Mouse (Mus musculus): Measurements from ENCODE around the gene Bmpr1b. TPM values are rescaled to one million over a fixed set of nuclear protein-coding genes. Genes with fewer than 3 reads are reported as not detected.

Gene Bmpr1b
- polyA plus RNA-seq, 1 experiment from 2014 or later, result 4.0 TPM

GRCm38 (mm10) chr3:141818615-141819312, 350.5 kb downstream of the Bmpr1b start:
- H3K36me3 ChIP-seq (ENCODE audit: control insufficient read depth, insufficient read depth, low read length), result no peaks in the 10 kb centered on the region
- no peaks in the 10 kb centered on the region for H3K4me1 ChIP-seq (replicated peaks; ENCODE audit: control insufficient read depth, insufficient read depth, low read length)
- no peak overlapping the region for H3K9ac ChIP-seq (ENCODE audit: low read length)
- ATAC-seq (ENCODE audit: low read depth), result no peak
- no peaks in the 10 kb centered on the region for H3K27me3 ChIP-seq (ENCODE audit: control insufficient read depth, insufficient read depth, low read depth, low read length)
- H3K4me2 ChIP-seq (ENCODE audit: low read depth, low read length), result no peak overlapping the region
- WGBS, result 42% methylated on average over 3 of the region's 3 CpGs
- H3K4me3 ChIP-seq (ENCODE audit: low read length), result no peak overlapping the region
- H3K9me3 ChIP-seq (ENCODE audit: control insufficient read depth, low read length), result no peaks in the 10 kb centered on the region
- H3K27ac ChIP-seq (ENCODE audit: low read length), result no peak overlapping the region

- no peak overlapping the region for H3K9ac ChIP-seq (ENCODE audit: low read length)
- no peak for ATAC-seq (ENCODE audit: low read depth)
- H3K4me1 ChIP-seq (replicated peaks; ENCODE audit: control insufficient read depth, insufficient read depth, low read length), result no peaks in the 10 kb centered on the region
- 71% methylated on average over 1 of the region's 1 CpGs for WGBS
- no peaks in the 10 kb centered on the region for H3K27me3 ChIP-seq (ENCODE audit: control insufficient read depth, insufficient read depth, low read depth, low read length)
- no peak overlapping the region for H3K4me3 ChIP-seq (ENCODE audit: low read length)
- H3K9me3 ChIP-seq (ENCODE audit: control insufficient read depth, low read length), result no peaks in the 10 kb centered on the region
- H3K27ac ChIP-seq (ENCODE audit: low read length), result no peak overlapping the region
- H3K36me3 ChIP-seq (ENCODE audit: control insufficient read depth, insufficient read depth, low read length), result no peaks in the 10 kb centered on the region
- no peak overlapping the region for H3K4me2 ChIP-seq (ENCODE audit: low read depth, low read length)
These were observed 354.4 kb downstream of the Bmpr1b start for GRCm38 (mm10) chr3:141814776-141815175.

GRCm38 (mm10) chr3:141811348-141811747, 357.9 kb downstream of the Bmpr1b start:
- Histone ChIP-seq H3K4me1 (replicated peaks; ENCODE audit: control insufficient read depth, insufficient read depth, low read length) (no peaks in the 10 kb centered on the region), H3K9me3 (ENCODE audit: control insufficient read depth, low read length) (no peaks in the 10 kb centered on the region), H3K4me3 (ENCODE audit: low read length) (no peak overlapping the region), H3K27ac (ENCODE audit: low read length) (no peak overlapping the region), H3K9ac (ENCODE audit: low read length) (no peak overlapping the region), H3K36me3 (ENCODE audit: control insufficient read depth, insufficient read depth, low read length) (no peaks in the 10 kb centered on the region), H3K27me3 (ENCODE audit: control insufficient read depth, insufficient read depth, low read depth, low read length) (no peaks in the 10 kb centered on the region), H3K4me2 (ENCODE audit: low read depth, low read length) (no peak overlapping the region)
- WGBS, result 20% methylated on average over 2 of the region's 2 CpGs
- ATAC-seq (ENCODE audit: low read depth), result peak; percentile 49; the same call in 1 of the 2 replicates

- no peak overlapping the region for H3K4me3 ChIP-seq (ENCODE audit: low read length)
- no peak for ATAC-seq (ENCODE audit: low read depth)
- 57% methylated on average over 7 of the region's 7 CpGs for WGBS
These were observed 358.3 kb downstream of the Bmpr1b start for GRCm38 (mm10) chr3:141810944-141811343.

GRCm38 (mm10) chr3:141809581-141809980, 359.6 kb downstream of the Bmpr1b start:
- WGBS, result 65% methylated on average over 3 of the region's 3 CpGs
- H3K27ac ChIP-seq (ENCODE audit: low read length), result no peak overlapping the region
- ATAC-seq (ENCODE audit: low read depth), result no peak
- H3K4me1 ChIP-seq (replicated peaks; ENCODE audit: control insufficient read depth, insufficient read depth, low read length), result no peaks in the 10 kb centered on the region
- H3K4me2 ChIP-seq (ENCODE audit: low read depth, low read length), result no peak overlapping the region
- H3K36me3 ChIP-seq (ENCODE audit: control insufficient read depth, insufficient read depth, low read length), result no peaks in the 10 kb centered on the region
- H3K27me3 ChIP-seq (ENCODE audit: control insufficient read depth, insufficient read depth, low read depth, low read length), result no peaks in the 10 kb centered on the region
- H3K4me3 ChIP-seq (ENCODE audit: low read length), result no peak overlapping the region
- no peaks in the 10 kb centered on the region for H3K9me3 ChIP-seq (ENCODE audit: control insufficient read depth, low read length)
- H3K9ac ChIP-seq (ENCODE audit: low read length), result no peak overlapping the region

More at GRCm38 (mm10) chr3:141810944-141811343, 358.3 kb downstream of the Bmpr1b start:
- H3K9ac ChIP-seq (ENCODE audit: low read length), result no peak overlapping the region
- H3K4me2 ChIP-seq (ENCODE audit: low read depth, low read length), result no peak overlapping the region
- H3K36me3 ChIP-seq (ENCODE audit: control insufficient read depth, insufficient read depth, low read length), result no peaks in the 10 kb centered on the region
- no peaks in the 10 kb centered on the region for H3K27me3 ChIP-seq (ENCODE audit: control insufficient read depth, insufficient read depth, low read depth, low read length)
- no peak overlapping the region for H3K27ac ChIP-seq (ENCODE audit: low read length)
- no peaks in the 10 kb centered on the region for H3K9me3 ChIP-seq (ENCODE audit: control insufficient read depth, low read length)
- no peaks in the 10 kb centered on the region for H3K4me1 ChIP-seq (replicated peaks; ENCODE audit: control insufficient read depth, insufficient read depth, low read length)

- Histone ChIP-seq H3K9me3 (ENCODE audit: control insufficient read depth, low read length) (no peaks in the 10 kb centered on the region), H3K27me3 (ENCODE audit: control insufficient read depth, insufficient read depth, low read depth, low read length) (no peaks in the 10 kb centered on the region), H3K4me3 (ENCODE audit: low read length) (no peak overlapping the region), H3K9ac (ENCODE audit: low read length) (no peak overlapping the region), H3K4me1 (replicated peaks; ENCODE audit: control insufficient read depth, insufficient read depth, low read length) (peaks cover 5% of the 10 kb centered on the region; the same call in 1 of the 2 replicates), H3K36me3 (ENCODE audit: control insufficient read depth, insufficient read depth, low read length) (no peaks in the 10 kb centered on the region), H3K27ac (ENCODE audit: low read length) (no peak overlapping the region), H3K4me2 (ENCODE audit: low read depth, low read length) (no peak overlapping the region)
- 0 out of 2 replicates have a peak, but pooled peaks have one; percentile 34 for ATAC-seq (ENCODE audit: low read depth)
- 57% methylated on average over 5 of the region's 5 CpGs for WGBS
These were observed 365.1 kb downstream of the Bmpr1b start for GRCm38 (mm10) chr3:141804133-141804532.

- ATAC-seq (ENCODE audit: low read depth), result peak; percentile 95
These were observed 371.4 kb downstream of the Bmpr1b start for GRCm38 (mm10) chr3:141797789-141798188.

GRCm38 (mm10) chr3:141797372-141797771, 371.9 kb downstream of the Bmpr1b start:
- ATAC-seq (ENCODE audit: low read depth), result peak; percentile 75
- Histone ChIP-seq H3K9ac (ENCODE audit: low read length) (no peak overlapping the region), H3K27me3 (ENCODE audit: control insufficient read depth, insufficient read depth, low read depth, low read length) (no peaks in the 10 kb centered on the region), H3K4me2 (ENCODE audit: low read depth, low read length) (no peak overlapping the region), H3K36me3 (ENCODE audit: control insufficient read depth, insufficient read depth, low read length) (no peaks in the 10 kb centered on the region), H3K4me3 (ENCODE audit: low read length) (no peak overlapping the region), H3K9me3 (ENCODE audit: control insufficient read depth, low read length) (no peaks in the 10 kb centered on the region), H3K4me1 (replicated peaks; ENCODE audit: control insufficient read depth, insufficient read depth, low read length) (peaks cover 3% of the 10 kb centered on the region; the same call in 1 of the 2 replicates), H3K27ac (ENCODE audit: low read length) (no peak overlapping the region)

More at GRCm38 (mm10) chr3:141797789-141798188, 371.4 kb downstream of the Bmpr1b start:
- H3K9ac ChIP-seq (ENCODE audit: low read length), result no peak overlapping the region
- no peak overlapping the region for H3K4me3 ChIP-seq (ENCODE audit: low read length)
- WGBS, result 28% methylated on average over 1 of the region's 1 CpGs
- H3K4me2 ChIP-seq (ENCODE audit: low read depth, low read length), result no peak overlapping the region
- H3K36me3 ChIP-seq (ENCODE audit: control insufficient read depth, insufficient read depth, low read length), result no peaks in the 10 kb centered on the region
- H3K9me3 ChIP-seq (ENCODE audit: control insufficient read depth, low read length), result no peaks in the 10 kb centered on the region
- no peaks in the 10 kb centered on the region for H3K27me3 ChIP-seq (ENCODE audit: control insufficient read depth, insufficient read depth, low read depth, low read length)
- H3K4me1 ChIP-seq (replicated peaks; ENCODE audit: control insufficient read depth, insufficient read depth, low read length), result peaks cover 3% of the 10 kb centered on the region; the same call in 1 of the 2 replicates
- no peak overlapping the region for H3K27ac ChIP-seq (ENCODE audit: low read length)

- H3K4me1 ChIP-seq (replicated peaks; ENCODE audit: control insufficient read depth, insufficient read depth, low read length), result peaks cover 3% of the 10 kb centered on the region; the same call in 1 of the 2 replicates
- H3K36me3 ChIP-seq (ENCODE audit: control insufficient read depth, insufficient read depth, low read length), result no peaks in the 10 kb centered on the region
- H3K4me2 ChIP-seq (ENCODE audit: low read depth, low read length), result no peak overlapping the region
- H3K4me3 ChIP-seq (ENCODE audit: low read length), result no peak overlapping the region
- H3K9me3 ChIP-seq (ENCODE audit: control insufficient read depth, low read length), result no peaks in the 10 kb centered on the region
- WGBS, result 61% methylated on average over 3 of the region's 3 CpGs
- no peak overlapping the region for H3K27ac ChIP-seq (ENCODE audit: low read length)
- no peak overlapping the region for H3K9ac ChIP-seq (ENCODE audit: low read length)
- ATAC-seq (ENCODE audit: low read depth), result no peak
- H3K27me3 ChIP-seq (ENCODE audit: control insufficient read depth, insufficient read depth, low read depth, low read length), result no peaks in the 10 kb centered on the region
These were observed 374.9 kb downstream of the Bmpr1b start for GRCm38 (mm10) chr3:141794371-141794770.

Measured in lung, embryonic 16.5 days (tissue).